ENCODE assay signal across 23 mouse cellular contexts in genomic region chr11:85379091-85379490, GRCm38 (mm10). TPM values are rescaled to one million over a fixed set of nuclear protein-coding genes. Genes with fewer than 3 reads are reported as not detected.
DNase-seq lines count a peak whose midpoint lies in the region; ATAC-seq and TF ChIP-seq lines count a peak whose summit lies in the region.
"Had no signal": no experiment of that assay in that cellular context is flagged by ENCODE, and none has a peak within 500 bp of the region (broad histone marks: within the 10 kb centered on the region; RNA-seq: fewer than 3 reads in every experiment).

No protein-coding gene starts in this region.

- 92% methylated on average over 3 of the region's 3 CpGs for WGBS in midbrain, embryonic 10.5 days

- H3K4me3 ChIP-seq in myocyte = no peak overlapping the region
- H3K4me3 ChIP-seq in midbrain, embryonic 10.5 days = no peak overlapping the region
- H3K4me3 ChIP-seq: forebrain, embryonic 10.5 days; forebrain, embryonic 13.5 days; heart, adult 2 months; heart, embryonic 10.5 days; heart, embryonic 13.5 days; hindbrain, embryonic 12.5 days; hindbrain, embryonic 15.5 days had no signal

- no peaks in the 10 kb centered on the region for H3K4me1 ChIP-seq in midbrain, embryonic 10.5 days
- H3K4me1 ChIP-seq: forebrain, embryonic 10.5 days; forebrain, embryonic 13.5 days; hindbrain, embryonic 12.5 days; hindbrain, embryonic 15.5 days had no signal

- no peak overlapping the region for H3ac ChIP-seq in myocyte (ENCODE audit: control insufficient read depth, insufficient read length)

- no peak overlapping the region for H3K27ac ChIP-seq in midbrain, embryonic 10.5 days (replicated peaks)
- H3K27ac ChIP-seq: forebrain, embryonic 10.5 days; forebrain, embryonic 13.5 days; heart, adult 2 months; heart, embryonic 10.5 days; heart, embryonic 13.5 days; hindbrain, embryonic 12.5 days; hindbrain, embryonic 15.5 days had no signal

- no peaks in the 10 kb centered on the region for H3K36me3 ChIP-seq in myocyte (ENCODE audit: control insufficient read depth, insufficient read depth)
- H3K36me3 ChIP-seq in midbrain, embryonic 10.5 days = no peaks in the 10 kb centered on the region
- H3K36me3 ChIP-seq: forebrain, embryonic 10.5 days; heart, embryonic 13.5 days; hindbrain, embryonic 12.5 days; hindbrain, embryonic 15.5 days had no signal

- H3K79me2 ChIP-seq in myocyte (ENCODE audit: control insufficient read depth, insufficient read depth) = no peaks in the 10 kb centered on the region

- H3K9me3 ChIP-seq in midbrain, embryonic 10.5 days (replicated peaks) = no peaks in the 10 kb centered on the region
- H3K9me3 ChIP-seq: forebrain, embryonic 10.5 days; forebrain, embryonic 13.5 days; heart, embryonic 10.5 days; heart, embryonic 13.5 days; hindbrain, embryonic 12.5 days; hindbrain, embryonic 15.5 days had no signal

- no peak for TF ChIP-seq POLR2A in myocyte (IDR thresholded peaks at IDR 0.05; ENCODE audit: insufficient read length, low read depth)

- no peaks in the 10 kb centered on the region for H3K27me3 ChIP-seq in myocyte (ENCODE audit: control insufficient read depth, insufficient read depth, insufficient read length)
- no peaks in the 10 kb centered on the region for H3K27me3 ChIP-seq in midbrain, embryonic 10.5 days (ENCODE audit: low read depth, poor library complexity, severe bottlenecking)
- H3K27me3 ChIP-seq: forebrain, embryonic 13.5 days; heart, embryonic 13.5 days; hindbrain, embryonic 12.5 days; hindbrain, embryonic 15.5 days; Patski had no signal

- peak overlapping the region; percentile 30 for H3K4me2 ChIP-seq in myocyte (ENCODE audit: low read depth)
- H3K4me2 ChIP-seq: forebrain, embryonic 13.5 days; heart, embryonic 13.5 days; hindbrain, embryonic 12.5 days; hindbrain, embryonic 15.5 days had no signal

- no peak for DNase-seq in frontal cortex, postnatal 10 days (ENCODE audit: low spot score in 2 of 2)
- DNase-seq in 3134 (ENCODE audit: extremely low read depth, insufficient read length, low spot score) = peak; percentile 24
- DNase-seq in NIH3T3 (ENCODE audit: low read depth) = peak; percentile 63
- DNase-seq in adrenal gland, adult (ENCODE audit: inconsistent age in 2 of 2, low spot score in 1 of 2) = no peak
- DNase-seq in midbrain, embryonic 10.5 days (ENCODE audit: low spot score) = no peak
- DNase-seq: adrenal gland, adult 2 months; adrenal gland, postnatal 14 days; cerebellum, adult 18-20 months; cerebellum, adult 9-10 months; cerebellum, postnatal 14 days; gastrocnemius, postnatal 25 days; heart, adult 2 months; heart, postnatal 14 days had no signal

- peak; percentile 71; the same call in 1 of the 2 replicates for ATAC-seq in frontal cortex, adult (ENCODE audit: low TSS enrichment)
- ATAC-seq: forebrain, embryonic 13.5 days; forebrain, embryonic 16.5 days; Patski had no signal

TF ChIP-seq in myocyte, 11 proteins besides CTCF, POLR2A, EP300 and RAD21:
- TF ChIP-seq CEBPB (IDR thresholded peaks at IDR 0.05; ENCODE audit: insufficient read depth, poor library complexity, severe bottlenecking) (no peak), MAX (IDR thresholded peaks at IDR 0.05; ENCODE audit: low read depth) (no peak), SRF (IDR thresholded peaks at IDR 0.05; ENCODE audit: control insufficient read depth, insufficient read length, low read depth) (no peak), TCF3 (IDR thresholded peaks at IDR 0.05; ENCODE audit: insufficient read length, low read depth) (no peak), E2F4 (IDR thresholded peaks at IDR 0.05; ENCODE audit: insufficient read depth) (no peak), USF1 (IDR thresholded peaks at IDR 0.05; ENCODE audit: low read depth) (no peak), MYOD1 (IDR thresholded peaks at IDR 0.05; ENCODE audit: control insufficient read depth in 1 of 3, insufficient read length in 2 of 3, low read depth in 2 of 3) (no peak), POLR2AphosphoS2 (IDR thresholded peaks at IDR 0.05; ENCODE audit: insufficient read length, low read depth) (no peak), MYOG (IDR thresholded peaks at IDR 0.05; ENCODE audit: control insufficient read depth in 1 of 3, insufficient read depth in 1 of 3, insufficient read length in 2 of 3, low read depth in 2 of 3) (no peak), TCF12 (IDR thresholded peaks at IDR 0.05; ENCODE audit: insufficient read depth, poor library complexity, severe bottlenecking) (no peak)

RNA-seq across cellular contexts. Expression of gene Bcas3, which starts 26.1 kb away (rescaled TPM):
- polyA plus RNA-seq in myocyte (2012; fragmentation: generic; extraction: Trizol) = 30.1 TPM
- 20.2 and 24.2 TPM in 2 replicates for polyA plus RNA-seq in midbrain, embryonic 10.5 days (2016; fragmentation: Nextera tagmentation; extraction: Ambion mirVana)

Comparison
In these comparisons a context has a peak if more than half of its experiments do, and no peak if none do; other contexts are left out.
1. DNase-seq: peak in 3134 (single experiment) and NIH3T3 (single experiment); none in frontal cortex, postnatal 10 days (0 of 2), adrenal gland, adult (0 of 2) and midbrain, embryonic 10.5 days (single experiment).